Mouse (Mus musculus): ENCODE results near the gene Cyth2. TPM values are rescaled to one million over a fixed set of nuclear protein-coding genes. Genes with fewer than 3 reads are reported as not detected.

Cyth2 gene
- polyA plus RNA-seq (2014; fragmentation: Nextera tagmentation; extraction: Ambion mirVana), result 109 and 110 TPM in 2 replicates

DNA sequence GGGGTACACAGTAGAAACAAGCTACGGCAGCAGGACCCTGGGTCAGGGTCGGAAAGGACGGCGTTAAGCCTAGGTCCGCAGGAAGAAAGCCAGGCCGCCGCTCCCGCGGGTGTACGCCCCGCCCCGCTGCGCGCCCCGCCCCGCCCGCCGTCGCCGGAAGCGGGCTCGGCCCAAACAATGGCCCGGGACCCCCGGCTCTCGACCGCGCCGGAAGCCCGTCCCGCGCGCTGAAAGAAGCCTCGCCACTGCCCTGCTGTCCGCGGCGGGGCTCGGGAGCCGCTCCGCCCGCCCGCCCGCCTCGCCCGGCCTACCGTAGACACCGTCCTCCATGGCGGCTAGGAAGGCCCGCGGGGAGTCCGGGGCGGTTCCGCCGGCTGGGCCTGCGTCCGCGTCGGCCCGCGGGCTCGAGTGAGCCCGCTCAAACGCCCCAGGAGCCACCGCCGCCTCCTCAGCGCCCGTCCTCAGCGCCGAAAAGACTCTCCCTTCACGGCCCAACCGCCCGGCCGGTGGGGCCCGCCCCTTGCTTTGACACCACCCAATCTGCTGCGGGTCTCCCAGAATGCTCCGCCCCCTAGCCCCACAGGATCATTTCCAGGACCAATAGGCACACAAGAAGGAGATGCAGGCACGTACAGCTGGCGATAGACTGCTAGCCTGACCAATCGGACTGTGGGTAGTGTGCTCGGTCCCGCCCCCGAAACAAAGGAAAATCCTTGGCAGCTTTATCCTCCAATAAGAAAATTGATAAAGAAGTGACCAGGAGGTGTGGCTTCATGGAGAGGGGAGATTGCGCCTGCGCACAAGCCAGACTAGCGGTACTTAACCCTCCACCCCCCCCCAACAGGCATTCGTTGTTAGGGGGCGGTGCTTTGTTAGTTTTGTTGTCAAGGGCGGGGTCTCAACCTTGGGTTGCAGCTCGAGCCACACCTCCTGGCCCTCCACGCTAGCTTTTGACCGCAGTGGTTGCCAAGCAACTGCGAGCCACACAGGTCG, at the start of gene Cyth2:
TSS of gene Cyth2 (minus strand) at position 795 of the 993 bp plus-strand sequence.
- H3K4me2 ChIP-seq, result peak within 1 kb of the TSS; percentile 69
- H3K36me3 ChIP-seq (ENCODE audit: insufficient read depth), result peaks cover 40% of the 10 kb centered on the region
- peak within 1 kb of the TSS; percentile 94 for H3K4me3 ChIP-seq (ENCODE audit: low read depth, low read length)
- under 1% methylated on average over 85 of the region's 92 CpGs for WGBS
- H3K4me1 ChIP-seq (ENCODE audit: insufficient read depth), result peaks cover 7% of the 10 kb centered on the region; the same call in 1 of the 2 replicates
- peak within 1 kb of the TSS; percentile 100 for H3K27ac ChIP-seq (ENCODE audit: low read depth)
- ATAC-seq (ENCODE audit: insufficient read depth) (peak; percentile 99), DNase-seq (peak; percentile 100)
- no peaks in the 10 kb centered on the region for H3K27me3 ChIP-seq (ENCODE audit: insufficient read depth, low read length)
- H3K9ac ChIP-seq, result peak within 1 kb of the TSS; percentile 100
- no peak for TF ChIP-seq CTCF (IDR thresholded peaks at IDR 0.05; ENCODE audit: low read depth)
- no peaks in the 10 kb centered on the region for H3K9me3 ChIP-seq (ENCODE audit: low read depth, low read length)

DNA sequence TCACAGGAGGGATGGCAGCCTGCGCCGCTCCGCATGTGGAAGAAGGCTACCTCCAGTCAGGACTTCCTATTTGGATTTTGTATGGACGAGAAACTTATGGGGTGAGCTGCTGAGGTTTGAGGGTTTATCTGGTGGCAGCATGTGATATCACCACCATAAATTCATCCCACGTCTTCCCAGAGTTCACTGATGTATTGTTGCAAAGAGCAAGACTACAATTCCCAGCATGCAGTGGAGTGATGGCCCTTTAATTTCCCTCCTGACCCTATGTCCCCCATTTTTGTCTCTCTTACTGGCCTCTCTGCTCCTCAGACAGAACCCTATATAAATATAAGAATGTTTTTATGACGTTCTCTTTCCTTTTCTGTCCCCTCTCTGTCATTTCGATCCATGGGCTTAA, 48.4 kb upstream of the Cyth2 start:
- Histone ChIP-seq H3K4me2 (no peak overlapping the region), H3K27me3 (ENCODE audit: insufficient read depth, low read length) (peaks cover 17% of the 10 kb centered on the region), H3K9me3 (ENCODE audit: low read depth, low read length) (no peaks in the 10 kb centered on the region), H3K36me3 (ENCODE audit: insufficient read depth) (no peaks in the 10 kb centered on the region), H3K27ac (ENCODE audit: low read depth) (no peak overlapping the region), H3K4me3 (ENCODE audit: low read depth, low read length) (no peak overlapping the region), H3K4me1 (ENCODE audit: insufficient read depth) (peaks cover 6% of the 10 kb centered on the region), H3K9ac (no peak overlapping the region)
- DNase-seq (no peak), ATAC-seq (ENCODE audit: insufficient read depth) (no peak)
- WGBS, result 85% methylated on average over 7 of the region's 7 CpGs
- no peak for TF ChIP-seq CTCF (IDR thresholded peaks at IDR 0.05; ENCODE audit: low read depth)

DNA sequence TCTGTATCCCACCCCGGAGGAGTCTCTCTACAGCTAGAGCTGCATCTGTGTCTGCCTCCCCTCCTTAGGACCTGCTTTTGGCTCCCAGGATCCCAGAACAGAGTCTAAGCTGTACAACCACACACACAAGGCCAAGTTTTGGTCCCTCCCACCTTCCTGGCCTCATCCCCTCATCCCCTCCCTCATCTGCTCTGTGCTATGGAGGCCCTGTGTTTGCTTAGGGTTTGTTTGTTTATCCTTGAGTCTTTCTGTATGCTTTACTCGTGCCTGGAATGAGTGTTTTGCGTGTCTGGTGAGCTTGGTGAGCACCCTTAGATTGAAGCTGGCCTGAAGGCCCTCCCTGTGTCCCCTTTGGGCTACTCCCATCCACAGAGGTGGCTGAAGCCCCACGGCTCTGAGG, 44.6 kb upstream of the Cyth2 start:
- Histone ChIP-seq H3K9me3 (ENCODE audit: low read depth, low read length) (no peaks in the 10 kb centered on the region), H3K4me1 (ENCODE audit: insufficient read depth) (peaks cover 15% of the 10 kb centered on the region), H3K36me3 (ENCODE audit: insufficient read depth) (no peaks in the 10 kb centered on the region), H3K4me2 (no peak overlapping the region), H3K27ac (ENCODE audit: low read depth) (0 out of 2 replicates have a peak overlapping the region, but pooled peaks have one; percentile 52), H3K9ac (no peak overlapping the region), H3K4me3 (ENCODE audit: low read depth, low read length) (no peak overlapping the region), H3K27me3 (ENCODE audit: insufficient read depth, low read length) (peaks cover 19% of the 10 kb centered on the region)
- peak; percentile 35; the same call in 1 of the 2 replicates for ATAC-seq (ENCODE audit: insufficient read depth)
- 38% methylated on average over 4 of the region's 4 CpGs for WGBS
- no peak for TF ChIP-seq CTCF (IDR thresholded peaks at IDR 0.05; ENCODE audit: low read depth)
- peak; percentile 41 for DNase-seq

DNA sequence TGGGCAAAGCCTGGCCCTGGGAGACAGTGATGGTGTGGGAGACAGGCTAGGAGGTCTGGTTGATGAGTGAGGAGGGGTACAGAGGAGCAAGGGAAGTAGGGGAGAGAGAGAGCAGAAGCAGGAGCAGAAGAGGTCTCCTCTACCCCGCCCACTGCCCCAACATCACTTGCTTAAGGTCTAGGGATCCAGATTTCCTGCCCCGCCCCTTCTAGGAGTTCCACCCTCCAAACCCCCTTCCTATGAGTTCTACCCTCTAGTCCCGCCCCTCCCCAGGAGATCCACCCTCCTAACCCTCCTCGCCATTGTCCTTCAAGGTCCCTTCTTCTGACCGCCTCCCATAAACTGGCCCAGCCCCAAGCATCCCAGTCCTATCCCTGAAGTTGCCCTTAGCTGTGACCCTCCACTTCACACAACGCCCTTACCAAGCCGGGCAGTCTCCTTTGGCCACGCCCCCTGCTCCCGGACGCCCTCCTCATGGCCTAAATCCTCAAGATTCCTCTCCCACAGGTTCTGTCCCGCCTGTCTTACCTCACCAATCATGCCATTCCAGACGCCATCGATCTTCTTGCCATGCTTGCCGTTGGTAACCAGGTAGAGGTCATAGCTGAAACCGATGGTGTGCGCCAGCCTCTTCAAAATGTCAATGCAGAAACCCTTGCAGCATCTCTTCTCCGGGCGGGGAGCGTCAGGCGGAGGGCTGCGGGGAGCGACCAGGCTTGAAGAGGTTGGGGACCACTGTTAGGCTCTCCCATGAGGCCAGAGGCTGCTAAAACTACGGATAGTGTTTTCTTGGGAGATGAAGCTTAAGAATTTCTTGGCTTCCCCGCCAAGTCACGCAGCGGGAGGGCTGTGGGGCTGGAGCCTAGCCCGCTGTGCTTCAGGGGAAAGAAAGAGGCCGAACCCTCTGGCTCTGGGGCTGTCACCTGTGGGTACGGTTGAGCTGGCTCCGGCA, 42.8 kb upstream of the Cyth2 start:
- Histone ChIP-seq H3K4me2 (peak overlapping the region; percentile 61), H3K4me3 (ENCODE audit: low read depth, low read length) (peak overlapping the region; percentile 32), H3K4me1 (ENCODE audit: insufficient read depth) (peaks cover 15% of the 10 kb centered on the region), H3K9me3 (ENCODE audit: low read depth, low read length) (no peaks in the 10 kb centered on the region), H3K9ac (peak overlapping the region; percentile 18), H3K27me3 (ENCODE audit: insufficient read depth, low read length) (peaks cover 19% of the 10 kb centered on the region), H3K36me3 (ENCODE audit: insufficient read depth) (no peaks in the 10 kb centered on the region), H3K27ac (ENCODE audit: low read depth) (no peak overlapping the region)
- DNase-seq (peak; percentile 46), ATAC-seq (ENCODE audit: insufficient read depth) (peak; percentile 46; the same call in 1 of the 2 replicates)
- WGBS, result 5% methylated on average over 30 of the region's 30 CpGs
- TF ChIP-seq CTCF (IDR thresholded peaks at IDR 0.05; ENCODE audit: low read depth), result no peak

DNA sequence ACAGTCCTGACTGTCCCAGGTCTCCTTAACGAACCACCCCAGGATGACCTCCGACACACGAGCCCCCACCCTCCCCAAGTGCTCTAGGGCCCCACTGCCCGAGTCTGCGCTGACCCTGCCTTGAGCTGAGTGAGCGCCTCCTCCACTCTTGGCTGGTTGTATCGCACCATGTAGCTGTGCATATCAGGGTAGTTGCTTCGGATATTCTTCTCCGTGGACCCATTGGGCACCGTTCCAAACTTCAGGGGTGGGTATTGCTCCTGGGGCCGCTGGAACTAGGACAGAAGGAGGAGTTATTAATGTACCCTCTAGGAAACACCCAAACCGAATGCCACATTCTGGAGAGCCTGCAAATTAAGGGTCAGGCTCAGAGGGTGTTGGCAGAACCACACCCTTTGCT, 38.7 kb upstream of the Cyth2 start:
- DNase-seq (no peak), ATAC-seq (ENCODE audit: insufficient read depth) (no peak)
- no peak for TF ChIP-seq CTCF (IDR thresholded peaks at IDR 0.05; ENCODE audit: low read depth)
- Histone ChIP-seq H3K27ac (ENCODE audit: low read depth) (no peak overlapping the region), H3K4me3 (ENCODE audit: low read depth, low read length) (no peak overlapping the region), H3K4me1 (ENCODE audit: insufficient read depth) (peaks cover 12% of the 10 kb centered on the region; the same call in 1 of the 2 replicates), H3K36me3 (ENCODE audit: insufficient read depth) (no peaks in the 10 kb centered on the region), H3K4me2 (no peak overlapping the region), H3K9me3 (ENCODE audit: low read depth, low read length) (no peaks in the 10 kb centered on the region), H3K9ac (no peak overlapping the region), H3K27me3 (ENCODE audit: insufficient read depth, low read length) (peaks cover 13% of the 10 kb centered on the region; the same call in 1 of the 2 replicates)
- 72% methylated on average over 12 of the region's 12 CpGs for WGBS

DNA sequence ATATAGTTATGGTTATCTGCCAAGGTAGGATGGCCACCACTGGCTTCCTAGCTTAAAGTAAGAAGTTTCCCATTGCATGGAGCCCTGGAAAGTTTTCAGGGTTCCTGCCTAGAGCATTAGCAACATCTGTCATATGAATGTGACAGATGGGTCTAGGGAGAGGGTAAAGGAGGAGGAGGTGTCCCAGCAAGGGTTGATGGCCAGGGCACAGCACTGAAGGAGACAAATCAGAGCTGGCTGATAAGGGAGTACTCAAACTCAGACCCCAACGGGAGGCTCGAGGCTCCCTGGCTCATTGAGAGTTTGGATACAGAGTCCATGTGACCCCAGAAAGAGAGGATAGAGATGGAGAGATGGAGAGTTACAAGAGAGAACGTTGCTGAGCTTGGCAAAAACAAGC, 36.3 kb upstream of the Cyth2 start:
- H3K4me2 ChIP-seq, result no peak overlapping the region
- no peaks in the 10 kb centered on the region for H3K27me3 ChIP-seq (ENCODE audit: insufficient read depth, low read length)
- 35% methylated on average over 3 of the region's 3 CpGs for WGBS
- ATAC-seq (ENCODE audit: insufficient read depth), result no peak
- 0 out of 2 replicates have a peak, but pooled peaks cover 2% of the 10 kb centered on the region for H3K4me1 ChIP-seq (ENCODE audit: insufficient read depth)
- DNase-seq, result no peak
- H3K4me3 ChIP-seq (ENCODE audit: low read depth, low read length), result no peak overlapping the region
- no peak overlapping the region for H3K9ac ChIP-seq
- H3K36me3 ChIP-seq (ENCODE audit: insufficient read depth), result no peaks in the 10 kb centered on the region
- no peak for TF ChIP-seq CTCF (IDR thresholded peaks at IDR 0.05; ENCODE audit: low read depth)
- H3K9me3 ChIP-seq (ENCODE audit: low read depth, low read length), result no peaks in the 10 kb centered on the region
- no peak overlapping the region for H3K27ac ChIP-seq (ENCODE audit: low read depth)
